Mouse (Mus musculus): ENCODE measurements around the gene Asphd1.
"Not testable (repeated sequence)": the region's sequence is repeated elsewhere in the genome, so short reads cannot be mapped to it uniquely, and the experiment has no call there.

Gene Asphd1

DNA sequence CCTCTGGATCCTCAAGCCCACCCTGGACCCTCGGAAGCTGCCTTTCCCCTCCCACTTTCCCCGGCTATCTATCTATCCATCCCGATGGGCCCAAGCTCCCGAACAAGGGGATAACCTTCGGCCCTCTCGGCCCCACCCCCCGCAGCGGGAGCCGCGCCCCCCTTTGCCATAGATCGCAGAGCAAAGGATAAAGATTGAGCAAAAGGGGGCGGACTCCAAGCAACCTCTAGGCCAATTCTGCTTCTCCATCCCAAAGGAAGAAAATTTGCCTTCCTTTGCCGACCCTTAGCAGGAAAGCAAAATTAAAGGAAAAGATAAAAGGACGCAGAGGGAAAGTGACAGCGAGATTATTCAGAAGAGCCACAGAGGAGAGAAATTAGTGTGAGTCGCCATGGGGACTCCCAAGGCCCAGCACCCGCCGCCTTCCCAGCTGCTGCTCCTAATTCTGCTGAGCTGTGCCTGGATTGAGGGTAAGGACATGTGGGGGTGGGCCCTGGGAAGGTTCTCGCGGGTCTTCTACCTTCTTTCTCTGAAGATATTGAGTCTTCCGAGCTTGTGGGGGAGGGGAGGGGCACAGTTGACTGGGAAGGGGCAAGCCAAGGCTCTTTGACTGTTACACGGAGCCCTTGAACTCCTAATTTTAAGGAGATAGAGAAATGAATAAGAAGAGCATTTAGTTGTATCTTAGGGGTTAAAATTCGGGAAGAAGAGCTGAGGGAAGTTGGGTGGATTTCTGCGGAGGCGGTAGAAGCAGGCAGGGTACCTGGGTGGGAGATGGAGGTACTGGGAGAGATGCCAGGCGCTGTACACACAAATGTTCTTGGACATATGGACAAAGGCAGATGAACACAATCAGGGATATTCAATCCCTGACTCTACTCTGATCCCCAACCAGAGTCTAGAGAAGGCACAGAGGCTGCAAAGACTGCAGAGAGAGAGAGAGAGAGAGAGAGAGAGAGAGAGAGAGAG, 1.5 kb upstream of the Asphd1 start:
- DNase-seq = peak; percentile 33

DNA sequence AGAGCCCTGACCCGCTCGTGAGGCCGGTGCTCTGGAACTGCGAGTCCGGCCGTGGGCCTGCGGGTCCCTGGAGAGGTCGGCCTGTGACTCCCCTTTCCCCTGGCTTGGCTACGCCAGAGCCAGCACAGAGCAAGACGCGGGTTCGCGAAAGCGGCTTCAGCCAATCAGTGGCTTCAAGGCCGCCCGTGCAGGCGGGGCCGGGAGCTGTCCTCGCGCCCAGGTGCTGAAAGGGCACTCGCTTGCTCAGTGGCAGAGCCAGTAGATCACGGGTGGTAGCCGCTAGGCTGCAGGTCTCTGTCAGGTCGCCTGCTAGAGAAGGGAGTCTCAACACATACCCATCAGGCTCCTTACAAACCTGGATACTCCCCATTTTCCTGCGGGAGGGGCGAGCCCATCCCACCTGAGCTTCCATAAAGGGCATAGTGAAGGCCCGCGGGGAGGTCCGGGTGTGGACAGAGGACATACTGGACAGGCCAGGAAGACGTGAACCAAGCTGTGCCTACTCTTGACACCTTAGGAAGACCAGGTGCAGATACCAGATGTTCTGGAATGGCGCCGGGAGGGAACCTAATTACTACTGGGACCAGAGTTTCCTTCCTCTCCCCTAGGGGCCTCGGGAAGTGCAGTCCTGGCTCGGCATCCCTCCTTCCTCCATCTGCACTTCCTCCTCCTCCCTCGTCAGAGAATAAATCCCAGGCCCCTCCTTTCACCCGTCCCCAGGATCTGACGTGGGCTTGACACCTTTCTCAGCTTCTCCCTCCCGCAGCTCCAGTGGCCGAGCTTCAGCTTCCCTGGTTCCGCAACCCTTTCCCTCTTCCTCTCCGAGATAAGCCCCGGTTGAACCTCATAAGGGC, 638 bp upstream of the Asphd1 start, which contains the start of gene Sez6l2:
Sez6l2 (plus strand) TSS at position 771 of the 854 bp plus-strand sequence.
- peak; percentile 88 for DNase-seq

GRCm38 (mm10) chr7:126948626-126949025, 756 bp downstream of the Asphd1 start:
- DNase-seq = no peak

DNA sequence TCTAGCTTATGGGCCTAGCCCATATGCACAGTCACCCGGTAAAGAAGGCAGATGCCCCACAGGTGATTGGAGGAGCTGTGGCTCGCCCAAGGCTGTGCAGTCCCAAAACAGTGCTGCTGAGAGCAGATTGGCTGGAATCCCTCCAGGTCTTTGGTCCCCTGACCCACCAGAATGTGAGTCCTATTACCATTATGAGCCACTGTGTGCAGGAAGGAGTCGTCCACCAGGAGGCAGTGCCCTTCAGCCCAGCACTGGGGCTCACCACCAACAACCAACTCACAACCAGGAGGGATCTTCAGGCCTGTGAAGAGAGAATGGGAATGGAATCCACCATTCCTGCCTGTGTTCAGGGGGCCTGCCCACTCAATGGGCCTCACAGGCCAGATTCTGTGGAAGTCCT, 2.9 kb downstream of the Asphd1 start:
- DNase-seq = no peak

DNA sequence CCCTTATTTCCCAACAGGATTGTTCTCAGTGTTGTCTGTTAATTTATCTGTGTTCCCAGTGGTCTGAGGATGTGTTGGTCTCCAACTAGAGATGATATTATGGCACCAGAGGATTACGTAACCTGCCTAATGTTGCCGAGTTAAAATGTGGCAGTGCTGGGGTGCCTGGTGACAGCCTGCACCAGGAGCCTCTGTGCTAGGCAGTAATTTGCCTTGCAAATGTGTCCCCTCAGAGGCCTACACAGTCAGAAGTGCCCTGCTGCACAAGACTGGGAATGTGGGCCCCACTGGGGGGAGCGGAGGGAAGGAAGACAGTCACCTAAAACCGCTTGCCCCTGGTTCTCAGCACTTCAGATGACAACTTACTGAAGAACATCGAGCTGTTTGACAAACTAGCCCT, 7.6 kb downstream of the Asphd1 start:
- DNase-seq = peak; percentile 67

DNA sequence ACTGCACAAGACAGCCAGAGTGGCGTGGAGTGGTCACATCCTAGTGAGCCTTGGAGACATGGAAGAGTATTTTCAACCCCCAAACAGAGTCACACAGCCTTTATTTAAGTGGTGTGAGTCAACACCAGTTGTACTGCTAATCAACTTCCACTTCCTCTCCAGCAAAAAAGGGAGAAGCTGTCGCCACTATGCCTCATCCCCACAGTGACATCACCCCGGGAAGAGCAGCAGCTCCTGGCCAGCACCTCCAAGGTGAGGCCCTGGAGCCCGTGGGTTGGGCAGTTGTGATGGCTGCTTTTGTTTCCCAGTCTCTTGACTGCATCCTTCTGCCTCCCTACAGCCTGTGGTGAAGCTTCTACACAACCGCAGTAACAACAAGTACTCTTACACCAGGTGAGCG, 8.2 kb downstream of the Asphd1 start:
- DNase-seq = no peak

DNA sequence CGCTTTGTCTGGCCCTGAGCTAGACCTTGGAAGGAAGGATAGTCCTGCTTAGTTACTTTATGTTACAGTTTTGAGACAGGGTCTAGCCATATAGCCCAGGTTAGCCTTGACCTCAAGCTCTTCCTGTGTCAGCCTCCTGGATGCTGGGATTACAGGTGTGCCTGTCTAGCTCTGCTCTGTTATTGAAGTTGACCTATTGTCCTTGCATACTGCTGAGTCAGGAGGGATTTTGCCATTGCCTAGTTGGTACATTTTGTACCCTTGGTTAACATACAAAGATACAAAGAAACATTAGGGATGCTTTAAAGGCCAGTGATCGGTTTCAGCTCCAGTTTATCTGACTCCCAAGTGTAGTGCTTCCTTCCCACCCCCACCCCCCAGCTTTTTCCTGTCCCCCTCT, 16.7 kb downstream of the Asphd1 start:
- DNase-seq = no peak

GRCm38 (mm10) chr7:126929046-126929445, 20.3 kb downstream of the Asphd1 start:
- DNase-seq = no peak

- peak; percentile 95 for DNase-seq
These were observed 20.9 kb downstream of the Asphd1 start, which contains the start of gene Kctd13 for GRCm38 (mm10) chr7:126928384-126929037. Kctd13 (plus strand) TSS chr7:126928879.

DNA sequence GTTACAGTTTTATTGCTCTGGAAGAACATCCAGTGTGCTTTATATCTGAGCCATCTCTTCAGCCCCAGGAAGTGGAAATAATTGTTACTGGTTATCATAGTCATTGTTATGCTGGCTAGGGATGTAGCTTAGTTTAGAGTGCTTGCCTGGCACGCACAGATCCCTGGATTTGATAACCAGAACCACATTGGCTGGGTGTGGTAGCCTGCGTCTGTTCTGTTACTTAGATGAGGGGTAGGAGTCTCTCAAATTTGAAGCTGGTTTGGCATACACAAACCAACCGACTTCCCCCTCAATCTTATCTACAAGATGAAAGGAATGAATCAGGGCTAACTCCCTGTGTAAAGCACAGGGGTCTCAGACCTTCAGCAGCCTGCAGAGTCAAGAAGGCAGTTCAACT, 23.1 kb downstream of the Asphd1 start:
- no peak for DNase-seq

- no peak for DNase-seq
These were observed 25.4 kb downstream of the Asphd1 start for GRCm38 (mm10) chr7:126923999-126924398.

DNA sequence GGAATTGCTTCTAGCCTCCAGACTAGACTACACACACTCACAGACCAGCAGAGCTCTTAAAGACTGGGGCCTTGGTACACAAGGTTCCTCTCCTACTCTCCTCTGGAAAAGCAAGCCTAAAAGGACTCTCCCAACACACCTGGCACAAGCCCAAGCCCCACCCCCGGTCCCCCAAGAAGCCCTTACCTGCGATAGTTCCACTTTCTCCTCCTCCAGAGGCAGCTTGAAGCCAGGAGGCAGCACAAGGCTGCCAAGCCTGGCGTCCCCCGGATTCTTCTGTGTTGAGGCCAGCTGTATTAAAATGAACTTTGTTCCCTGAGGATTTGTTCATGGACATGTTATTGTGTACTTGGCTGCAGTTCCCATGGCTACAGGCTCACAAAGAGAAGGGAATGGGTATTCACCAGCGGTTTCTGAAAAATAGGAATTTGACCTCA, 26.7 kb downstream of the Asphd1 start, which contains the start of gene Tmem219:
Tmem219 (minus strand) TSS at position 294 of the 437 bp plus-strand sequence.
- no peak for DNase-seq

- no peak for DNase-seq
These were observed 27.8 kb downstream of the Asphd1 start for GRCm38 (mm10) chr7:126921563-126921962.

DNA sequence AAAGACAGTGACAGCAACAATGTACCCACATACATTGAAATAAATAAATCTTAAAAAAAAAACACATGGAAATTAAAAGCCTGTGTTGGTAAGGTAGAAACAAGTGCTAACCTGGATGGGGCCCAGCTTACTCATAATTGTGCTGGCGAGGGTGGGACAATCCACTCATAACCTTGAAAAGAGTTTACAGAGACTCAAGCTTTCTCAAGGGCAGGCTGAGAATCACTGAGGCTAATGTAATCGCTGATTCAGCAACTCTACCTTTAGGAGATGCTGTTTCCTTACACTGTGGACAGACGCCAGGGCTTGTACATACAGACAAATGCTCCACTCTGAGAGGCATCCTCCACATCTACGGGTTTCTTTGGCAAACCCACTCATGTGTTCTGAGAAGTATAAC, 29.4 kb downstream of the Asphd1 start:
- no peak for DNase-seq

DNA sequence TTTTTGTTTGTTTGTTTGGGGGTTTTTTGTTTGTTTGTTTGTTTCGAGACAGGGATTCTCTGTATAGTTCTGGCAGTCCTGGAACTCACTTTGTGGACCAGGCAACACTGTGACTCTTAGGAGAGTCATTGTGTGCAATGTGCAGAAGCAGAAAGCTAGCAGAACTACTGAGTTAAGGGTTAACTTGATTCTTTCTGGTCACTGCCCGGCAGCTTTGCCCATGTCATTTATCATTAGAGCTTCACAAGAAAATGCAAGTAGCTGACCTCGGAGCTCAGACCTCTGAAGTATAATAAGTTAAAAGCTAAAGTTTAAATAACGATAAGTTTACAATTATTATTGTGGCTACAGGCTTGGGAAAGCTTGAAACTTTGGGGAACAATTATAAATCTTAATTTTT, 31.0 kb downstream of the Asphd1 start:
- not testable (repeated sequence) for DNase-seq

DNA sequence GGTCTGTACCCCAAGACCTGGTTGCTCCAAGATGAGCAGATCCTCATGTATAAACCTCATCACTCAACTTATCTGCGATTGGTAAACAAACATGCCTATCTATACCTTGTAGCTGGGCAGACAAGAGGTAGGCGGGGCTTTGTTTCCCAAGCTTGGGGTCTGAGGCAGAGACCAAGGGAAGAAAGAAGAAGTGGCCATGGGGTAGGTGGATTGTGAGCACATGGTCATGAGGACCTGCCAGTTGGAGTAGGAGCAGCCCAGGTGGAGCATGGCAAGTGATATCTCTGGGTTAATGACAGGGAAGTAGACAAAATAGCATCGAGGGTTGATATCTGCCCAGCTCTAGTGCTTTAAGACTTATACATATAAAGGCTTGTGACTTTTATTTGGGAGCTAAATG, 34.5 kb downstream of the Asphd1 start:
- DNase-seq = no peak

DNA sequence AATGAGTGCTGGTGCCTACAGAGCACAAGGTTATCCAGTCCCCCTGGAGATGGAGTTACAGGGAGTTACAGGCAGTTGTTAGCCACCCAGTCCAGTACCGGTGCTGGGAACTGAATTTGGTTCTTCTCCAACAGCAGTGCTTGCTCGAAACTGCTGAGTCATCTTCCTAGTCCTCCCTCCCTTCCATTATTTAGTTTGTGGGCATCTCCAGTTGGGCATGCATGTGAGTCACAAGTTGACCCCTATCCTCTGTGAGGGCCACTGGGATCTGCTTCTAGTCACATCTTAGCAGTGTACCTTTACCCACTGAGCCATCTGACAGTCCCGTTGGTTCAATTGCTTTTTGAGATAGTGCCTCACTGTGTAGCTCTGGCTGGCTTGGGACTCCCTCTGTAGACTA, 43.8 kb downstream of the Asphd1 start:
- no peak for DNase-seq

DNA sequence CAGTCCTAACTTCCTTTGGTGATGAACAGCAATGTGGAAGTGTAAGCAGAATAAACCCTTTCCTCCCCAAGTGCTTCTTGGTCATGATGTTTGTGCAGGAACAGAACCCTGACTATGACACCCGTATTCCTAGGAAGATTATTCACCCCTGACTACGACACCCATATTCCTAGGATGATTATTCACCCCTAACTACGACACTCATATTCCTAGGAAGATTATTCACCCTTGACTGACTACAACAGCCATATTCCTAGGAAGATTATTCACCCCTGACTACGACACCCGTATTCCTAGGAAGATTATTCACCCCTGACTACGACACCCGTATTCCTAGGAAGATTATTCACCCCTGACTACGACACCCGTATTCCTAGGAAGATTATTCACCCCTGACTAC, 49.6 kb downstream of the Asphd1 start:
- not testable (repeated sequence) for DNase-seq

DNA sequence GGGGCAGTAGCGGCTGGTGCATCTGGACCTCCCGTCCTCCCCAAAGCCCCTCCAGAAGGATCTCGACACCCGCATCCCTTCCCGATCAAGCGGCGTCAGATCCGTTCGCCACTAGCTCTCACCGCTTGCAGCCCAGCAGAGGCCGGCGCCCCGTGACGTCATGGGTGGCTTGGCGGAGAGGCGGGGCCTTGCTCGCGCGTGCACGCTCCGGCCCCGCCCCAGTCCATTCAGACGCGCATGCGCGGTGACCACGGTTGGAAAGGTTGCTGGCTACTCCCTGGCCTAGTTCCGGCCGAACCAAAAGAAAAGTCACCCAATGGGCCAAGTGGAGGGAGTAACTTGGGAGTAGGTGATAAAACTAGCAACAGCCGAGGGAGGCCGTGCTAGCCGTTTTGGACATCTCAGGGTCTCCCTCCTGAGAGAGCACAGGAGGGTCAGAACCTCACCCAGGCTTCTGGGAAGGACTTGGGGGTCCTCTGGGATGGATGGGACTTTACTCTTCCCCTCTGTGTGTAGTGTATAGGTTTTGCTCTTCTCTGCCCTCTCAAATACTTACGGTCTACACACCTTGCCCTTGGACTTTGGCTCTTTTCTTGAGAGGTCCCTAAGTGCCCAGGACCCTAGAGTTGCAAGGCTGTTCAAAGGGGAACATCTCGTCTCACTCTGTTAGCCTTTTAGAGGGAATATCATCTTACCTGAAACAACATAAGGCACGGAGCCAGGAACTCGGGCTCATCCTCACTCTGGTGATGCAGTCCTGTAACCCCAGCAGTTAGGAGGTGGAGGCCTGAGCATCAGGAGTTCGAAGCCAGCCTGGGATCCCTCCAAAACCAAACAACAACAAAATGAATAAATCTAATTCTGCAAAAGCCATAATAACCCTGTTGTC, 51.0 kb downstream of the Asphd1 start:
- DNase-seq = peak; percentile 96

GRCm38 (mm10) chr7:126897390-126898101, 51.8 kb downstream of the Asphd1 start:
- no peak for DNase-seq

DNA sequence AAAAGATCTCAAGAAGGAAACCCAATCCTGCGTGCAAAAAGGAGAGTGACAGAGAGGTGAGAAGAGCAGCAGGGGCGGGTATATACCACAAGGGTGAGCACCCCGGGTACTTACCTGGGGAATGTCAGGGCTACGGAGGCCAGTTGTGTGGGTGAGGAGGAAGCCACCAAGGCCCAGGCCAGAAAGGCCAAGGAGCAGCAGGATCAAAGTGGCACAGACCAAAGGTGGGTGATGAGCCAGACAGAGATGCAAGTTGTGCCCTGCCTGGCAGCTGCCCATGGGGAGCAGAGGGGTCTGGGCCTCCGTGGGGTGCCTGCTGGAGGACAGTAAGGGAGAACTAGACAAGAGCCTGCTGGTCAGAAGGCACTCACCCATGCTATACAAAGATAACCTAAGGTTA, 52.5 kb downstream of the Asphd1 start:
- no peak for DNase-seq
